Mouse (Mus musculus): Measurements from ENCODE around the gene Gcgr. TPM values are rescaled to one million over a fixed set of nuclear protein-coding genes. Genes with fewer than 3 reads are reported as not detected.

The Gcgr gene
- polyA plus RNA-seq, 1 experiment from 2014 or later = 0.76 TPM

GRCm38 (mm10) chr11:120572752-120573584 is 42.5 kb downstream of the Gcgr start, which contains the start of gene P4hb:
TSS of gene P4hb (minus strand) at chr11:120573253.
- TF ChIP-seq EP300 (IDR thresholded peaks at IDR 0.05) (no peak; the same call in 1 of the 2 replicates), CTCF (IDR thresholded peaks at IDR 0.05) (no peak; the same call in 1 of the 2 replicates)
- peak within 1 kb of the TSS; percentile 77 for H3K9ac ChIP-seq (replicated peaks; ENCODE audit: low read depth)
- H3K4me2 ChIP-seq (replicated peaks; ENCODE audit: low read depth, low read length) = peak within 1 kb of the TSS; percentile 80
- ATAC-seq (peak; percentile 95), DNase-seq (ENCODE audit: low spot score) (peak; percentile 100)
- peaks cover 19% of the 10 kb centered on the region for H3K36me3 ChIP-seq (ENCODE audit: insufficient read depth, low read length)
- under 1% methylated on average over 84 of the region's 94 CpGs for WGBS
- no peaks in the 10 kb centered on the region for H3K9me3 ChIP-seq (ENCODE audit: low read length)
- H3K27ac ChIP-seq (ENCODE audit: low read length) = peak within 1 kb of the TSS; percentile 96
- H3K4me1 ChIP-seq (ENCODE audit: insufficient read depth, low read depth, low read length) = peaks cover 8% of the 10 kb centered on the region; the same call in 1 of the 2 replicates
- peak within 1 kb of the TSS; percentile 87 for H3K4me3 ChIP-seq (ENCODE audit: low read depth, low read length)
- H3K27me3 ChIP-seq (replicated peaks; ENCODE audit: insufficient read depth, low read length) = no peaks in the 10 kb centered on the region

- H3K27me3 ChIP-seq (replicated peaks; ENCODE audit: insufficient read depth, low read length) = no peaks in the 10 kb centered on the region
- peak overlapping the region; percentile 72 for H3K4me2 ChIP-seq (replicated peaks; ENCODE audit: low read depth, low read length)
- DNase-seq (ENCODE audit: low spot score) (no peak), ATAC-seq (no peak)
- H3K9me3 ChIP-seq (ENCODE audit: low read length) = no peaks in the 10 kb centered on the region
- peak overlapping the region; percentile 67 for H3K9ac ChIP-seq (replicated peaks; ENCODE audit: low read depth)
- peaks cover 19% of the 10 kb centered on the region for H3K36me3 ChIP-seq (ENCODE audit: insufficient read depth, low read length)
- peak overlapping the region; percentile 87 for H3K4me3 ChIP-seq (ENCODE audit: low read depth, low read length)
- no peak for TF ChIP-seq CTCF (IDR thresholded peaks at IDR 0.05)
- TF ChIP-seq EP300 (IDR thresholded peaks at IDR 0.05) = no peak
- peak overlapping the region; percentile 96 for H3K27ac ChIP-seq (ENCODE audit: low read length)
- under 1% methylated on average over 23 of the region's 23 CpGs for WGBS
- H3K4me1 ChIP-seq (ENCODE audit: insufficient read depth, low read depth, low read length) = peaks cover 8% of the 10 kb centered on the region; the same call in 1 of the 2 replicates
Observed at GRCm38 (mm10) chr11:120573585-120574277, 43.2 kb downstream of the Gcgr start.

GRCm38 (mm10) chr11:120574278-120574600 is 43.7 kb downstream of the Gcgr start:
- no peak for TF ChIP-seq CTCF (IDR thresholded peaks at IDR 0.05)
- no peak for TF ChIP-seq EP300 (IDR thresholded peaks at IDR 0.05)
- Histone ChIP-seq H3K4me1 (ENCODE audit: insufficient read depth, low read depth, low read length) (peaks cover 8% of the 10 kb centered on the region; the same call in 1 of the 2 replicates), H3K36me3 (ENCODE audit: insufficient read depth, low read length) (peaks cover 22% of the 10 kb centered on the region), H3K4me3 (ENCODE audit: low read depth, low read length) (no peak overlapping the region; the same call in 1 of the 2 replicates), H3K9me3 (ENCODE audit: low read length) (no peaks in the 10 kb centered on the region), H3K27ac (ENCODE audit: low read length) (no peak overlapping the region), H3K27me3 (replicated peaks; ENCODE audit: insufficient read depth, low read length) (no peaks in the 10 kb centered on the region), H3K9ac (replicated peaks; ENCODE audit: low read depth) (0 out of 2 replicates have a peak overlapping the region, but pooled peaks have one; percentile 23), H3K4me2 (replicated peaks; ENCODE audit: low read depth, low read length) (no peak overlapping the region; the same call in 1 of the 2 replicates)
- 26% methylated on average over 5 of the region's 5 CpGs for WGBS
- DNase-seq (ENCODE audit: low spot score) (no peak), ATAC-seq (no peak)

GRCm38 (mm10) chr11:120575046-120575445 is 44.5 kb downstream of the Gcgr start:
- DNase-seq (ENCODE audit: low spot score) (no peak), ATAC-seq (no peak)
- Histone ChIP-seq H3K9me3 (ENCODE audit: low read length) (no peaks in the 10 kb centered on the region), H3K9ac (replicated peaks; ENCODE audit: low read depth) (no peak overlapping the region), H3K4me1 (ENCODE audit: insufficient read depth, low read depth, low read length) (peaks cover 11% of the 10 kb centered on the region), H3K27me3 (replicated peaks; ENCODE audit: insufficient read depth, low read length) (no peaks in the 10 kb centered on the region), H3K4me2 (replicated peaks; ENCODE audit: low read depth, low read length) (no peak overlapping the region), H3K27ac (ENCODE audit: low read length) (no peak overlapping the region), H3K4me3 (ENCODE audit: low read depth, low read length) (no peak overlapping the region), H3K36me3 (ENCODE audit: insufficient read depth, low read length) (peaks cover 23% of the 10 kb centered on the region)
- no peak for TF ChIP-seq EP300 (IDR thresholded peaks at IDR 0.05)
- no peak for TF ChIP-seq CTCF (IDR thresholded peaks at IDR 0.05)
- 74% methylated on average over 2 of the region's 2 CpGs for WGBS

- Histone ChIP-seq H3K4me2 (replicated peaks; ENCODE audit: low read depth, low read length) (no peak overlapping the region), H3K9ac (replicated peaks; ENCODE audit: low read depth) (no peak overlapping the region), H3K4me3 (ENCODE audit: low read depth, low read length) (no peak overlapping the region), H3K4me1 (ENCODE audit: insufficient read depth, low read depth, low read length) (peaks cover 14% of the 10 kb centered on the region), H3K27me3 (replicated peaks; ENCODE audit: insufficient read depth, low read length) (no peaks in the 10 kb centered on the region), H3K27ac (ENCODE audit: low read length) (no peak overlapping the region), H3K9me3 (ENCODE audit: low read length) (no peaks in the 10 kb centered on the region), H3K36me3 (ENCODE audit: insufficient read depth, low read length) (peaks cover 17% of the 10 kb centered on the region; the same call in 1 of the 2 replicates)
- TF ChIP-seq EP300 (IDR thresholded peaks at IDR 0.05) (no peak), CTCF (IDR thresholded peaks at IDR 0.05) (no peak)
- DNase-seq (ENCODE audit: low spot score) (no peak), ATAC-seq (no peak)
Observed at GRCm38 (mm10) chr11:120575940-120576339, 45.4 kb downstream of the Gcgr start.

- H3K36me3 ChIP-seq (ENCODE audit: insufficient read depth, low read length) = peaks cover 17% of the 10 kb centered on the region; the same call in 1 of the 2 replicates
- no peaks in the 10 kb centered on the region for H3K27me3 ChIP-seq (replicated peaks; ENCODE audit: insufficient read depth, low read length)
- H3K27ac ChIP-seq (ENCODE audit: low read length) = no peak overlapping the region
- H3K4me2 ChIP-seq (replicated peaks; ENCODE audit: low read depth, low read length) = no peak overlapping the region
- H3K9me3 ChIP-seq (ENCODE audit: low read length) = no peaks in the 10 kb centered on the region
- H3K4me3 ChIP-seq (ENCODE audit: low read depth, low read length) = no peak overlapping the region
- DNase-seq (ENCODE audit: low spot score) (no peak), ATAC-seq (no peak)
- H3K4me1 ChIP-seq (ENCODE audit: insufficient read depth, low read depth, low read length) = peaks cover 12% of the 10 kb centered on the region
- 78% methylated on average over 3 of the region's 3 CpGs for WGBS
- no peak overlapping the region for H3K9ac ChIP-seq (replicated peaks; ENCODE audit: low read depth)
- TF ChIP-seq EP300 (IDR thresholded peaks at IDR 0.05) (no peak), CTCF (IDR thresholded peaks at IDR 0.05) (no peak)
Observed at GRCm38 (mm10) chr11:120576365-120576981, 46.0 kb downstream of the Gcgr start.

Measured in lung, postnatal 0 days (tissue).